Mouse (Mus musculus) lung, embryonic 15.5 days (tissue): ENCODE results near the gene Coro1b. TPM values are rescaled to one million over a fixed set of nuclear protein-coding genes. Genes with fewer than 3 reads are reported as not detected.

Experiments
- ATAC-seq: fragments of 200-750 bp; cut with Nextera tagmentation; 2 replicates; pipeline ENCODE4 v1.8.0; 2017; ENCODE audit warnings: moderate number of reproducible peaks, borderline replicate concordance; ENCODE audit not compliant: low FRiP score, low TSS enrichment; ENCODE audit errors: extremely low read depth
- H3K27ac ChIP-seq: fragments of 300-500 bp; sonication (generic); 2 replicates; pipeline ENCODE4 v1.5.1; 2015; ENCODE audit warnings: moderate library complexity, mild to moderate bottlenecking, inconsistent platforms
- H3K27me3 ChIP-seq: fragments of 300-500 bp; sonication (generic); 2 replicates; pipeline ENCODE4 v1.6.1; 2015; ENCODE audit warnings: inconsistent platforms
- H3K36me3 ChIP-seq: fragments of 300-500 bp; sonication (generic); 2 replicates; pipeline ENCODE4 v1.6.1; 2015; ENCODE audit warnings: inconsistent platforms
- H3K4me1 ChIP-seq: fragments of 300-500 bp; sonication (generic); 2 replicates; pipeline ENCODE4 v1.6.1; 2015; ENCODE audit warnings: inconsistent platforms
- H3K4me2 ChIP-seq: fragments of 300-500 bp; sonication (generic); 2 replicates; pipeline ENCODE4 v1.6.1; 2015; ENCODE audit warnings: inconsistent platforms, mild to moderate bottlenecking, moderate library complexity
- H3K4me3 ChIP-seq: fragments of 300-500 bp; sonication (generic); 2 replicates; pipeline ENCODE4 v1.5.1; 2015; ENCODE audit warnings: mild to moderate bottlenecking, inconsistent platforms
- H3K9ac ChIP-seq: fragments of 300-500 bp; sonication (generic); 2 replicates; pipeline ENCODE4 v1.6.1; 2015; ENCODE audit warnings: inconsistent platforms
- H3K9me3 ChIP-seq: fragments of 300-500 bp; sonication (generic); 2 replicates; pipeline ENCODE4 v1.6.1; 2016; ENCODE audit warnings: inconsistent platforms
- WGBS: fragments of 180-500 bp; shearing (Covaris S2); methylation state at CpG from one replicate; pipeline ENCODE4 v1.1.7; 2015; 5-methylcytosine and 5-hydroxymethylcytosine counted together
- polyA plus RNA-seq: library from polyadenylated mRNA; unstranded; fragments of >200 nt; fragmentation: Nextera tagmentation; extraction: Ambion mirVana; gene quantifications from 2 replicates; pipeline ENCODE4 v1.2.1, GENCODE M21; 2015

The Coro1b gene
- polyA plus RNA-seq, 1 experiment from 2014 or later: 168 TPM

DNA sequence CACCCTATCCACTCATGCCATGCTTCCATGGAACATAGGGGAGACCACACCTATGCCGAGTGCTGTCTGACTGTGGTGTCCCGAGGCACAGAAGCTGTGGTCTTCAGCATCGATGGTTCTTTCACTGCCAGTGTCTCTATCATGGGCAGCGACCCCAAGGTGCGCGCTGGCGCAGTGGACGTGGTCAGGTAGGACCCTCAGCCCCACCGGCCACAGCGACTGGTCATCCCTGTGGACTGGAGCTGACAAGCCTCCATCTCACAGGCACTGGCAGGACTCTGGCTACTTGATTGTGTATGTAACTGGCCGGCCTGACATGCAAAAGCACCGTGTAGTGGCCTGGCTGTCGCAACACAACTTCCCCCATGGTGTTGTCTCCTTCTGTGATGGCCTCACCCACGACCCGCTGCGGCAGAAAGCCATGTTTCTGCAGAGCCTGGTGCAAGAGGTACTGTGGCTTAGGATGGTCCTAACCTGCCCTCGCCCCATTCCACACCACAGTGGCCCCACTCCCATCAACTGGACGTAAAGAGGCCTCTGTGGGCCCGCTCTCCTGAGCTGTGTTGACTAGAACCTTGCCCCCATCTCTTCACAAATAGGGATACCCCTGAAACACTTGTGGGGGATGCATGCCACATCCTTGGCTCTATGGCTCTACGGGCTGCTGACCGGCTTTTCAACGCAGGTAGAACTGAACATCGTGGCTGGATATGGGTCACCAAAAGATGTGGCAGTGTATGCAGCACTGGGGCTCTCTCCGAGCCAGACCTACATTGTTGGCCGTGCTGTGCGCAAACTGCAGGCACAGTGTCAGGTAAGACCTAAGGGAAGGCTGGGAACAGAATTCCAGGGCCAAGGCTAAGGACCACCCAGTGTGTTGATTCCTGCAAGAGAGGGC, 36.1 kb upstream of the Coro1b start:
- Histone ChIP-seq H3K27me3 (no peaks in the 10 kb centered on the region), H3K36me3 (peaks cover 40% of the 10 kb centered on the region), H3K4me1 (peaks cover 11% of the 10 kb centered on the region; the same call in 1 of the 2 replicates), H3K4me2 (no peak overlapping the region), H3K4me3 (no peak overlapping the region), H3K9ac (no peak overlapping the region), H3K9me3 (no peaks in the 10 kb centered on the region), H3K27ac (no peak overlapping the region)
- no peak for ATAC-seq
- WGBS: 93% methylated on average over 26 of the region's 26 CpGs

DNA sequence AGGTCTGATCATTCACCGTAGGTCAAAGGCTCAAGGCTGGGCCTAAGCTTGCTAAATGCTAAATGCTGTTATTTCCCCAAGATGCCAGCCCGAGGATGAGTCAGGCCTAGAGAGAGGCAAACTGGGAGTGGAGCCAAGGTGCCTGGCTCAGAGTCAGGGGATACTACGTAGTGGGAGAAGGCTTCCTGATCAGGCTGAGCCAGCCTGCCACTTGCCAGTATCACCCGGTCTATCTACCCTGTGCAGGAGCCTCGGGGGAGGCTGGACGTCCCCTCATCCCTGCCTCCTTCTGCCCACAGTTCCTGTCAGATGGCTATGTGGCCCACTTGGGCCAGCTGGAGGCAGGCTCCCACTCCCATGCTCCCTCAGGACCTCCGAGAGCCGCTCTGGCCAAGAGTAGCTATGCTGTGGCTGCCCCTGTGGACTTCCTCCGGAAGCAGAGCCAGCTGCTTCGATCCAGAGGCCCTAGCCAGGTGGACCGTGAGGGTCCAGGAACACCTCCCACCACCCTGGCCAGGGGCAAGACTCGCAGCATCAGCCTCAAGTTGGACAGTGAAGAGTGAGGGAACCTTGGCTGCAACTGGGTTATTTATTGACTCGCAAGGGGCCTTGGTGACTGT, 35.1 kb upstream of the Coro1b start:
- Histone ChIP-seq H3K4me2 (no peak overlapping the region), H3K36me3 (peaks cover 50% of the 10 kb centered on the region), H3K9ac (no peak overlapping the region), H3K27me3 (no peaks in the 10 kb centered on the region), H3K4me1 (peaks cover 11% of the 10 kb centered on the region; the same call in 1 of the 2 replicates), H3K9me3 (no peaks in the 10 kb centered on the region), H3K4me3 (no peak overlapping the region), H3K27ac (peak overlapping the region; percentile 34; the same call in 1 of the 2 replicates)
- WGBS: 49% methylated on average over 13 of the region's 13 CpGs
- 0 out of 2 replicates have a peak, but pooled peaks have one; percentile 17 for ATAC-seq

DNA sequence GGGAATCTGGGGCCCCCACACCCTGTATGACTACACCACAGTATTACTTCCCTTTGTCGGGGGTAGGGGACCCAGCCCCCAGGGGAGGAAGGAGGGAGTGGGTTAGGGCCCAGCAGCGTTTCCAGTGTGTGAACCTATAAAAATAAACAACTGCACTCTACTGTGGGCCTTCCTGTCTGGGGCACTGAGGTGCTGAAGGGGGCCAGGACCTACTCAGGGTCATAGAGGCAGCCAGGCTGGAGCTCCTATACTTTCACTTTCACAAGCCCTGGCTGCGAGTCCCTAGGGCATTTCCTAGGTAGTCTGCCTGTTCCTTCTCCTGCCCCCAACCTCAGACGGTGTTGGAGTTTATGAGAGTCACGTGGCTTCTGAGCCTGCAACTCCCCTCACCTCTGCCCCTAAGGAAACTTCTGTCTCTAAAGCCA, 34.6 kb upstream of the Coro1b start:
- ATAC-seq: peak; percentile 33; the same call in 1 of the 2 replicates
- H3K9me3 ChIP-seq: no peaks in the 10 kb centered on the region
- no peak overlapping the region for H3K4me2 ChIP-seq
- H3K36me3 ChIP-seq: peaks cover 51% of the 10 kb centered on the region
- no peak overlapping the region for H3K4me3 ChIP-seq
- no peaks in the 10 kb centered on the region for H3K27me3 ChIP-seq
- H3K9ac ChIP-seq: no peak overlapping the region
- H3K27ac ChIP-seq: no peak overlapping the region; the same call in 1 of the 2 replicates
- WGBS: 32% methylated on average over 5 of the region's 5 CpGs
- H3K4me1 ChIP-seq: peaks cover 11% of the 10 kb centered on the region; the same call in 1 of the 2 replicates

DNA sequence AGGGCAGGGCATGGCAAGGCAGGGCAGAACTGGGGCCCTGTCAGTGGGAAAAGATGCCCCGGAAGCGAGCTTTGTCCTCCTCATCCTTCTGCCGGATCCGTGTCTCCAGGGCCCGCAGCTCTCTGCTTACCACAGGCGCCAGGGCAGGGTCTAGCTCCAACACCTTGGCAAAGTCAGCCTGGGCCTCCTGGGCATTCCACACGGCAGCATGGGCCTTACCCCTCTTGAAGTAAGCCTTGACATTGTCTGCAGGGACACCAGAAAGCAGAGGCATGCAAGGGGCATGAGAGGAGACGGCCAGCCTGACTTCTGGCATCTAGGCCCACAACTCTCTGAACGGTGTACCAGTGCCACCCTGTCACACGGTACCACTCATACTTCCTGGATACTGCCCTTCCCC, 33.9 kb upstream of the Coro1b start:
- Histone ChIP-seq H3K9me3 (no peaks in the 10 kb centered on the region), H3K27me3 (no peaks in the 10 kb centered on the region), H3K4me3 (no peak overlapping the region), H3K27ac (no peak overlapping the region), H3K9ac (no peak overlapping the region), H3K4me1 (peaks cover 11% of the 10 kb centered on the region; the same call in 1 of the 2 replicates), H3K4me2 (no peak overlapping the region), H3K36me3 (peaks cover 53% of the 10 kb centered on the region)
- 83% methylated on average over 10 of the region's 10 CpGs for WGBS
- no peak for ATAC-seq

DNA sequence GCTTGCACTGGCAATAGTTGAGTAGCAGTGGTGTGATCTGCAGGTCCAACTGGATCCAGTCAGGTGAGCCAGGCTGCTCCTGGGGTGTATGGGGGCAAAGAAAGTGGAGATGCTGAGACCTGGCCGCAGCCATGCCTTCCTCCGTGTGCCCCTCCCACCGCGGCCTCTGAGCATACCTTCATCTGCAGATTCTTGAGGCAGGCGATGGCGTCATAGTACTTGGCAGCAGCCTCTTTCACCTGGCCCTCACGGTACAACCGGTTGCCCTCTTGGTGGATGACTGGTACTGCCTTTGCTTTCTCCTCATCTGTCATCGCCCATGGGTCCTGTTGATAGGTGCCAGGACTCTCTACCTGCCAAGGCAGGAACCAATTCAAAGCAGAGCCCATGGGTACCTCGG, 33.3 kb upstream of the Coro1b start:
- peaks cover 53% of the 10 kb centered on the region for H3K36me3 ChIP-seq
- WGBS: 95% methylated on average over 10 of the region's 10 CpGs
- no peak overlapping the region for H3K27ac ChIP-seq
- no peak overlapping the region for H3K4me2 ChIP-seq
- no peak for ATAC-seq
- H3K4me1 ChIP-seq: peaks cover 16% of the 10 kb centered on the region
- no peaks in the 10 kb centered on the region for H3K9me3 ChIP-seq
- no peaks in the 10 kb centered on the region for H3K27me3 ChIP-seq
- no peak overlapping the region for H3K9ac ChIP-seq
- no peak overlapping the region for H3K4me3 ChIP-seq

DNA sequence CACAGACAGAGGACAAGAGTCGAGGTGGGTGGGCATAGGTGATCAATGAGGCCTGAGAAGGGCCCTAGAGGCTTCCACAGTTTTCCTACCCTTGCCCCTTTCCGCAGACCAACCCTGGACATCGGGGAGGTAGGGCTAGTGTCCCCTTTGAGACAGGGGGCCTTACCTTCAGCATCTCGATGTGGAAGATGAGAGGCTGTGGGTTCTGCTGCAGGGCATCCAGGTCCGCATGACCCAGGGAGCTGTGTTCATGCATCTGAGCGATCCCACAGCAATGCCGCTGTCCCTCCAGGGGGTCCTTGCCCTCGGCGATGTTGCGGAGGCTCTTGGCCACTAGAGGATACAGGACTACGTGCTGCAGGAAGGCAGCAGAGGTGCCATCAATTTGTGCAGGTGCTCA, 32.6 kb upstream of the Coro1b start:
- no peak overlapping the region for H3K4me3 ChIP-seq
- no peak for ATAC-seq
- H3K36me3 ChIP-seq: peaks cover 53% of the 10 kb centered on the region
- no peak overlapping the region for H3K4me2 ChIP-seq
- H3K9me3 ChIP-seq: no peaks in the 10 kb centered on the region
- 88% methylated on average over 11 of the region's 11 CpGs for WGBS
- H3K27ac ChIP-seq: no peak overlapping the region
- peaks cover 23% of the 10 kb centered on the region for H3K4me1 ChIP-seq
- H3K27me3 ChIP-seq: no peaks in the 10 kb centered on the region
- H3K9ac ChIP-seq: no peak overlapping the region

DNA sequence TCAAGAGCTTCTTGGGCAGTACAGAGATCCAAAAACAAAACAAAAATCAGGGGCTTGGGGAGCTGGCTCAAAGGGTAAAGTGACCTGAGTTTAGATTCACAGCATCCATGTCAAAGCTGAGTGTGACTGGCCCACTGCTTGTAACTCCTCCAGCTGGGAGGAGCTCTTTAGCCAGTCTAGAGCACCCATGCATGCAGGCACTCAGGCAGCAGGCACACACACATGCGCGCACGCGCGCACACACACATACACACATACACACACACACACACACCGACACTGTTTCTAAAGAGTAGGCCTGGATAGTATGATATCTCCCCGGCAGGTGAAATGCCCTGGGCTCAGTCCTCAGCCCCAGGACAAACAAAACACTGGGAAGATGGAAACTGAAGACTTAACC, 31.4 kb upstream of the Coro1b start:
- no peak overlapping the region for H3K4me3 ChIP-seq
- no peak overlapping the region for H3K4me2 ChIP-seq
- H3K27me3 ChIP-seq: no peaks in the 10 kb centered on the region
- H3K27ac ChIP-seq: no peak overlapping the region
- WGBS: 97% methylated on average over 7 of the region's 7 CpGs
- H3K4me1 ChIP-seq: peaks cover 25% of the 10 kb centered on the region
- H3K9me3 ChIP-seq: no peaks in the 10 kb centered on the region
- ATAC-seq: no peak
- H3K36me3 ChIP-seq: peaks cover 49% of the 10 kb centered on the region
- H3K9ac ChIP-seq: no peak overlapping the region

DNA sequence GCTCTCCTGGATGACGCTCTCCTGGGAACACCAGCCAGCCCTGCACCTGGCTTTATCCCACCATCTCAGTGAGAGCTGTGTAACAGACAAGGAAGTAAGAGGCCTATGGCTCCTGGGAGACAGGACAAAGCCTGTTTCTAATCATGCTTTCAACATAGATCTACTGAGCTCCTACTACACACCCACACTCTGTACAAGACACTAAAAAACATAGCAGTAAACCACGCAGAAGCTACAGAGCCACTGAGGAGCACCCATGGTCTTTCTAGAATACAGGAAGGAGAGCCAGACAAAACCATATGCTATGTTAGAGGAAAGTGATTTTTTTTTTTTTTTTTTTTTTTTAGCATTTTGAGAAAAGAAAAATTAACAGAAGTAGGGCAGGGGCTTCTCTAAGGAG, 30.1 kb upstream of the Coro1b start:
- Histone ChIP-seq H3K27ac (no peak overlapping the region), H3K4me2 (no peak overlapping the region), H3K27me3 (no peaks in the 10 kb centered on the region), H3K9me3 (no peaks in the 10 kb centered on the region), H3K36me3 (peaks cover 46% of the 10 kb centered on the region), H3K9ac (no peak overlapping the region), H3K4me1 (peaks cover 20% of the 10 kb centered on the region), H3K4me3 (no peak overlapping the region)
- no peak for ATAC-seq
- WGBS: 95% methylated on average over 2 of the region's 2 CpGs

DNA sequence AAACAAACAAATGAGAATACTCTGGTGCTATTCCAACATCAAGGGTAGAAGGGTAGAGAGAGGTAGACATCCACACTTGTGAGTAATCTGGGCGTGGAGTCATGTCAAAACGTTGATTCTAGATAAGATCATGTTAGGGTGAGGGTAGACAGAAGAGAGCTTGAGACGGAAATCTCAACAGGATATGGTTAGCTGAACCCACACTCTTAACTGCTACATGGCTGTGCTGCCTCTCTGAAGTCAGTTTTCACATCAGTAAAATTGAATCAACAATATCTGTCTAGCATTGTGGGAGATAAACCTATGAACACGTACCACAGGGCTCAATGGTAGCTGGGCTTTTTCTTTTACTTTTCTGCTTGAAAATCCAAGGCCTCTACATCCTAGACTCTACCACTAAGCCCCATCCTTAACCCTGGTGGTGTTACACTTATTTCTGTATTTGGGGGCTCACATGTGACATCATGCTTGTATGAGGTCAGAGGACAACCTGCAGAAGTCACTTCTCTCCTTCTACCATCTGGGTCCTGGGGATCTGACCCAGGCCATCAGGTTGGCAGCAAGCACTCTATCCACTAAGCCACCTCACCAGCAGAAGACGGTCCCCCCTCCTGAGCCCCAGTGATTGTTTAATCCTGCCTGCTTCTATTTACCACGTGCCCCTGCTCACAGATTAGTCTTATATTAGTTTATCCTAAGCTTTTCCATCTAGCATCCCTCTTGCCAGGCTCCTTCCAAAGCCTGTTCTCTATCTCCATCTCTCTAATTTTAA, 28.5 kb upstream of the Coro1b start:
- Histone ChIP-seq H3K36me3 (peaks cover 35% of the 10 kb centered on the region), H3K4me1 (peaks cover 15% of the 10 kb centered on the region), H3K9ac (no peak overlapping the region), H3K9me3 (no peaks in the 10 kb centered on the region), H3K27ac (no peak overlapping the region), H3K4me2 (peak overlapping the region; percentile 57; the same call in 1 of the 2 replicates), H3K27me3 (no peaks in the 10 kb centered on the region), H3K4me3 (no peak overlapping the region)
- 79% methylated on average over 6 of the region's 6 CpGs for WGBS
- ATAC-seq: no peak

DNA sequence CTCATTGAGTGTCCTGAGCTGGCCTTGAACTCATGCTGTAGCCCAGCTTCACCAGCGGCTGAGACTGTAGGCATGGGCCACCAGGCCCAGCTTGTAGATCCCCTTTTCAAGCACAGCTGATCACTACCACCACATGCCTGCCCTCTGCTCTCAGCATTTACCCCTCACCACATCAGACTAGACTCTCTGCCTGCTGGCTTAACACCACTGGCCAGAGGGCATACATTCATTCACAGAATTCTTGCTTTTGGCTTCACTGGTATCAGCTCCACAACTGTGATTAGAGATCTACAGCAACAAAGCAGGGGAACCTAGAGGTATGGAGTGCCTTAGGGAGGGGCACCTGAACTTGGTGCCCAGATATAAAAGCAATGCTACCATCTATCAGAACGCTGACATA, 27.9 kb upstream of the Coro1b start:
- ATAC-seq: no peak
- peak overlapping the region; percentile 48 for H3K4me3 ChIP-seq
- H3K36me3 ChIP-seq: peaks cover 29% of the 10 kb centered on the region
- 85% methylated on average over 2 of the region's 2 CpGs for WGBS
- H3K4me1 ChIP-seq: peaks cover 18% of the 10 kb centered on the region
- no peaks in the 10 kb centered on the region for H3K9me3 ChIP-seq
- peak overlapping the region; percentile 57 for H3K4me2 ChIP-seq
- H3K27me3 ChIP-seq: no peaks in the 10 kb centered on the region
- no peak overlapping the region for H3K27ac ChIP-seq
- no peak overlapping the region for H3K9ac ChIP-seq

DNA sequence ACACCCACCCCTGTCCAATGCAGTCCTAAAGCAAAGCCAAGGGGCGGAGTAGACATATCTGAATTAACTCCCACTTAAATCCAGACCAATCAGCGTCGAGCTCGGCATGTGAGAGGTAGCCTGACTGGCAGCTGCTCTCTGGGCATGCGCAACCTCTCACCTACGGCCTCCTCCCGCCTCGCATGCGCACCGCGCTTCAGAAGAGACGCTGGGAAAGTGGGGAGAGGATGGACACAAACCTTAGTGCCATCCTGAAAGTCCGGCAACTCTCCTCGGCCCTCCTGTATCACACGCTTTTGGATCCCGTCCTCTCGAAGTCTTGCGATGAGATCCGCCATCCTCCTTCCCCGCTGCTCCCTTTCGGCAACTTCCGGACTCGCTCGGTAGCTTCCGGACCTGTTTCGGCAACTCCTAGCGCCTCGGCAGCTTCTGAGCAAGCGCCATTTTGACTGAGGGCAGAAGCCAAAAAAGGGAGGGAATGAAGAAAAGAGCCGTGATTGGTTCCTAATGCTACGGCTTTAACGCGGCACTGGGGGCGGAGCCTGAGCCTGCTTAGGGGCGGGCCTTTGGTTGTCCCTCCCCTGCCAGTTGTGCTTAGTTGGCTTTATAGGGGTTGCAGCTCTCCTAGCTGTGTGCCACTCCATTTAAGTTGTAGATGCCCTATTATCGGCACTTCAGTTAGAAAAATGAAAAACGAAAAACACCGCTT, 27.2 kb upstream of the Coro1b start:
- peak; percentile 79 for ATAC-seq
- H3K4me2 ChIP-seq: peak overlapping the region; percentile 57
- peaks cover 23% of the 10 kb centered on the region for H3K36me3 ChIP-seq
- peak overlapping the region; percentile 66 for H3K27ac ChIP-seq
- H3K9me3 ChIP-seq: no peaks in the 10 kb centered on the region
- H3K27me3 ChIP-seq: no peaks in the 10 kb centered on the region
- peaks cover 18% of the 10 kb centered on the region for H3K4me1 ChIP-seq
- H3K4me3 ChIP-seq: peak overlapping the region; percentile 48
- 3% methylated on average over 38 of the region's 38 CpGs for WGBS
- peak overlapping the region; percentile 44 for H3K9ac ChIP-seq
